Mouse (Mus musculus) hindbrain, embryonic 11.5 days (tissue): ENCODE measurements around the gene Hoxb1. TPM values are rescaled to one million over a fixed set of nuclear protein-coding genes. Genes with fewer than 3 reads are reported as not detected.

Source experiments
- ATAC-seq: fragments of 200-750 bp; cut with Nextera tagmentation; 2 replicates; pipeline ENCODE4 v1.8.0; 2017; ENCODE audit warnings: mild to moderate bottlenecking, moderate TSS enrichment, moderate library complexity; ENCODE audit not compliant: low FRiP score
- DNase-seq: peaks from one replicate; pipeline ENCODE4 v3.0.0-alpha.2; 2015; ENCODE audit warnings: low spot score
- H3K27ac ChIP-seq: fragments of 300-500 bp; sonication (generic); 2 replicates; pipeline ENCODE4 v1.5.1; 2014; ENCODE audit warnings: mild to moderate bottlenecking, low read depth, low read length
- H3K27me3 ChIP-seq: fragments of 300-500 bp; sonication (generic); 2 replicates; pipeline ENCODE4 v1.6.1; 2014; ENCODE audit warnings: mild to moderate bottlenecking, low read length, moderate library complexity, mixed read lengths; ENCODE audit not compliant: control insufficient read depth, insufficient read depth
- H3K36me3 ChIP-seq: fragments of 300-500 bp; sonication (generic); 2 replicates; pipeline ENCODE4 v1.6.1; 2014; ENCODE audit warnings: mild to moderate bottlenecking, low read length, moderate library complexity, mixed read lengths; ENCODE audit not compliant: control insufficient read depth, insufficient read depth
- H3K4me1 ChIP-seq: fragments of 300-500 bp; sonication (generic); replicated peaks from 2 replicates; pipeline ENCODE4 v1.6.1; 2014; ENCODE audit warnings: low read length, mixed read lengths; ENCODE audit not compliant: control insufficient read depth, insufficient read depth
- H3K4me2 ChIP-seq: fragments of 300-500 bp; sonication (generic); replicated peaks from 2 replicates; pipeline ENCODE4 v1.6.1; 2014; ENCODE audit warnings: mild to moderate bottlenecking, low read depth, low read length
- H3K4me3 ChIP-seq: fragments of 300-500 bp; sonication (generic); 2 replicates; pipeline ENCODE4 v1.5.1; 2014; ENCODE audit warnings: low read depth, low read length
- H3K9ac ChIP-seq: fragments of 300-500 bp; sonication (generic); 2 replicates; pipeline ENCODE4 v1.6.1; 2014; ENCODE audit warnings: low read depth, low read length
- H3K9me3 ChIP-seq: fragments of 300-500 bp; sonication (generic); 2 replicates; pipeline ENCODE4 v1.6.1; 2016; ENCODE audit warnings: low read length; ENCODE audit not compliant: control insufficient read depth
- WGBS: fragments of 180-500 bp; shearing (Covaris S2); extraction: QIAGEN DNeasy Blood & Tissue Kit; methylation state at CpG from one replicate; pipeline ENCODE4 v1.1.7; 2014; 5-methylcytosine and 5-hydroxymethylcytosine counted together
- polyA plus RNA-seq: library from polyadenylated mRNA; unstranded; fragments of >200 nt; fragmentation: Nextera tagmentation; extraction: Ambion mirVana; gene quantifications from 2 replicates; pipeline ENCODE4 v1.2.1, GENCODE M21; 2014

The Hoxb1 gene
- polyA plus RNA-seq, 1 experiment from 2014 or later, result 7.3 TPM

GRCm38 (mm10) chr11:96354801-96355311 is 10.7 kb upstream of the Hoxb1 start:
- peak overlapping the region; percentile 72 for H3K4me3 ChIP-seq
- H3K4me2 ChIP-seq, result peak overlapping the region; percentile 63
- H3K27me3 ChIP-seq, result peaks cover 45% of the 10 kb centered on the region
- H3K9me3 ChIP-seq, result no peaks in the 10 kb centered on the region
- H3K4me1 ChIP-seq, result peaks cover 5% of the 10 kb centered on the region; the same call in 1 of the 2 replicates
- DNase-seq (no peak), ATAC-seq (no peak)
- H3K9ac ChIP-seq, result peak overlapping the region; percentile 98
- H3K36me3 ChIP-seq, result no peaks in the 10 kb centered on the region
- peak overlapping the region; percentile 98 for H3K27ac ChIP-seq
- WGBS, result 3% methylated on average over 9 of the region's 9 CpGs

DNA sequence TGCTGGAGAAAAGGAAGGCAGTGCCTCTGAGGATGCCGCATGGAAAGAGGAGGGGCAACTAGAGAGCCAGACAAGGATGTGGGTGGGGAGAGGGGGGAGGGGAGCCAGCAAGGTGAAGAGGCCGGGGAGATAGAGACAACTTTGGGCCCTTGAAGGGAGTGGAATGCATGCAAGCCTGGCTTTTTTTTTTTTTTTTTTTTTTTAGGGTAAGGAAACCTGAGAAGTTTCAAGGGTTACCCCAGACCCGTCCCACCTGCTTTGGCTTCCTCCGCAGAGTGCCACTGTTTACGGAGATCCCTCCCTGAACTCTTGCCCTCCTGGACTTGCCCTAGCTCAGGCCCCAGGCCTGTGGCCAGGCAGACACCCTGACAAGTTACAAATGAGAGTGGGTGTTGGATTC is 1.7 kb upstream of the Hoxb1 start:
- Histone ChIP-seq H3K9ac (no peak overlapping the region), H3K27ac (no peak overlapping the region), H3K9me3 (no peaks in the 10 kb centered on the region), H3K36me3 (no peaks in the 10 kb centered on the region), H3K4me1 (peaks cover 10% of the 10 kb centered on the region), H3K4me2 (no peak overlapping the region), H3K4me3 (no peak overlapping the region), H3K27me3 (peaks cover 55% of the 10 kb centered on the region)
- WGBS, result 2% methylated on average over 5 of the region's 5 CpGs
- DNase-seq, result no peak
- no peak for ATAC-seq

GRCm38 (mm10) chr11:96366092-96367041 is 815 bp downstream of the Hoxb1 start:
- peak overlapping the region; percentile 40 for H3K4me2 ChIP-seq
- peaks cover 75% of the 10 kb centered on the region for H3K27me3 ChIP-seq
- no peaks in the 10 kb centered on the region for H3K36me3 ChIP-seq
- 0 out of 2 replicates have a peak, but pooled peaks have one; percentile 30 for ATAC-seq
- no peaks in the 10 kb centered on the region for H3K9me3 ChIP-seq
- peak overlapping the region; percentile 40; the same call in 1 of the 2 replicates for H3K9ac ChIP-seq
- under 1% methylated on average over 47 of the region's 47 CpGs for whole genome bisulfite sequencing
- H3K27ac ChIP-seq, result no peak overlapping the region
- H3K4me1 ChIP-seq, result peaks cover 10% of the 10 kb centered on the region
- H3K4me3 ChIP-seq, result peak overlapping the region; percentile 33
- peak; percentile 51 for DNase-seq

DNA sequence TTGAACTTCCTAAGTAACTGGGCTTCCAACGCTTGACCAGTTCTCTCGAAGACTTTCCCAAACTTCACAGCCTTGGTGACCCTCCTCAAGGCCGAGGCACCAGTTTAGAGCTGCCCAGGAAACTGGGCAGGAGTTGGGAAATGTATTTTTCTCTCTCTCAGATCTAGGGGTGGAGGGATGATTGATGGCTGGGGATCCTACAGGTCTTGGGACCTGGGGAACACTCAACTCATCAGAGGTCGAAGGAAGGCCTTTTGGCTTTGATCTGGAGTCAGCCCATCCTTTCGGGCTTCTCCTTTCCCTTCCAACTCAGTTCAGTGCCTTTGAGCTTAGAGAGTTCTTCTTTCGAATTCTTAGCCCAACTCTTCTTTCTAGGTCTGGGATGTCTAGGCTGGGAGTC is 1.6 kb downstream of the Hoxb1 start:
- DNase-seq (peak; percentile 34), ATAC-seq (no peak)
- H3K4me1 ChIP-seq, result peaks cover 10% of the 10 kb centered on the region
- no peak overlapping the region for H3K9ac ChIP-seq
- peaks cover 77% of the 10 kb centered on the region for H3K27me3 ChIP-seq
- no peaks in the 10 kb centered on the region for H3K9me3 ChIP-seq
- peak overlapping the region; percentile 33 for H3K4me3 ChIP-seq
- H3K36me3 ChIP-seq, result no peaks in the 10 kb centered on the region
- WGBS, result 17% methylated on average over 6 of the region's 6 CpGs
- peak overlapping the region; percentile 40 for H3K4me2 ChIP-seq
- no peak overlapping the region for H3K27ac ChIP-seq

DNA sequence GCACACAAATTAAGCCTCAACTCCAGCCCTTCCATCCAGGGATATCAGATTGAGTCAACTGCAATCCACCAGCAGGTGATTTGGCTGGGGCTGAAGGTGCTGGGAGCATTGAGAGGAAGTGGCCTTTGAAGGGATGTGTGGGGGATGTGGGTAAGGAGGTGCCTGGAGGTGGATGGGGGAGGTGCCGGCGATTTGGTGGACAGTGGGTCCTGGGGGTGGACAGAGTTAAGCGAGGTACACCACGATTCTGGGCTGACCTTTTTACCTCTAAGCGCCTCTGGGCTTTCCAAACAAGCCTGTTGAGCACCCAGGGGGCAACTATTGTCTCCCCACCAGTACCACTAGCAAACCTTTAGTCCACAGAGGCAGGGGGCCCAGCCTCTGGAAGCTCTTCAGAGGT is 3.1 kb downstream of the Hoxb1 start:
- no peak for ATAC-seq
- no peak overlapping the region for H3K27ac ChIP-seq
- peaks cover 78% of the 10 kb centered on the region for H3K27me3 ChIP-seq
- H3K4me1 ChIP-seq, result peaks cover 10% of the 10 kb centered on the region
- H3K4me2 ChIP-seq, result no peak overlapping the region
- no peak overlapping the region for H3K4me3 ChIP-seq
- H3K9ac ChIP-seq, result no peak overlapping the region
- no peaks in the 10 kb centered on the region for H3K9me3 ChIP-seq
- DNase-seq, result no peak
- no peaks in the 10 kb centered on the region for H3K36me3 ChIP-seq
- 8% methylated on average over 5 of the region's 5 CpGs for WGBS

GRCm38 (mm10) chr11:96369140-96369539 is 3.6 kb downstream of the Hoxb1 start:
- WGBS, result 15% methylated on average over 7 of the region's 7 CpGs
- H3K9me3 ChIP-seq, result no peaks in the 10 kb centered on the region
- peaks cover 79% of the 10 kb centered on the region for H3K27me3 ChIP-seq
- H3K27ac ChIP-seq, result no peak overlapping the region
- no peak for ATAC-seq
- H3K36me3 ChIP-seq, result no peaks in the 10 kb centered on the region
- no peak for DNase-seq
- no peak overlapping the region for H3K9ac ChIP-seq
- peaks cover 10% of the 10 kb centered on the region for H3K4me1 ChIP-seq
- no peak overlapping the region for H3K4me2 ChIP-seq
- no peak overlapping the region for H3K4me3 ChIP-seq

DNA sequence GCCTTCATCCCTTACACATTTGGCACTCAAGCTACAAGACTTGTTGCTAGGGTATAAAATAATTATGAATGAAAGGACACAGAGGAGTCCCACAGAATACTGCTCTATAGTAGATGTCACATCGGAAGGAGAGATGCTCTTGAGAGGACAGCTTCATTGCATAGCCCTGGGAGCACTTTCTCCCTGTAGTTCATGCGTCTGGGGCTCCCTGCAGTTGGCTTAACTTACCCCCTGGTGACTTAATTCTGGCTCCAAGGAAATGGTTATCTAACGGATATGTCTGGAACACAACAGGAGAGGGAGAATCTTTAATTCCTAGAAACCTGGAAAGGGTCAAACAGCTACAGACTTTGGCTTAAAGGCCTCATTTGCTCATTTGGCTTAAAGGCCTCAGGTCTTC is 6.2 kb downstream of the Hoxb1 start:
- Histone ChIP-seq H3K4me1 (no peaks in the 10 kb centered on the region), H3K9me3 (no peaks in the 10 kb centered on the region), H3K9ac (no peak overlapping the region), H3K27ac (no peak overlapping the region), H3K27me3 (peaks cover 71% of the 10 kb centered on the region), H3K36me3 (no peaks in the 10 kb centered on the region), H3K4me3 (no peak overlapping the region), H3K4me2 (no peak overlapping the region)
- DNase-seq (no peak), ATAC-seq (no peak)
- WGBS, result 11% methylated on average over 3 of the region's 3 CpGs

DNA sequence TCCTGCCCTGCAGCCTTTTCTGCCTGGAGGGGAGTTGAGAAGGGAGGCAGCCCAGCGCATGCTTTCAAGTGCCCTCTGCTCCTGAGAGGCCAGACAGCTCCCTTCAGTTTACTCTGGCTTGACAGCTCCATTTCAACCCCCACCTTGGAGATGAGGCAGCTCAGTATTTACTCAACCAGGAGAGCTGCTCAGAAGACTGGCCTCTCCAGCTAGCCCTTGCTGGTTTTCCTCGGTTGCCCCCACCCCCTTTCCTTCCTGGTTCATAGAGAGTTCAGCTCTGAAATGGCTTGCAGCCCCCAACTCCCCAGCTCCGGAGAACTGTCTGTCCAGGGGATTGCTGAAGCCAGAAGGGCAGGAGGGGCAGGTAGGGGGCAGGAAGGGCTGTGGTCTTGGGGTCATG is 7.0 kb downstream of the Hoxb1 start:
- no peak for ATAC-seq
- no peaks in the 10 kb centered on the region for H3K36me3 ChIP-seq
- no peaks in the 10 kb centered on the region for H3K4me1 ChIP-seq
- no peaks in the 10 kb centered on the region for H3K9me3 ChIP-seq
- no peak overlapping the region for H3K4me2 ChIP-seq
- no peak for DNase-seq
- no peak overlapping the region for H3K9ac ChIP-seq
- H3K27ac ChIP-seq, result no peak overlapping the region
- 2% methylated on average over 3 of the region's 3 CpGs for WGBS
- H3K27me3 ChIP-seq, result peaks cover 67% of the 10 kb centered on the region
- H3K4me3 ChIP-seq, result no peak overlapping the region

GRCm38 (mm10) chr11:96374810-96375209 is 9.3 kb downstream of the Hoxb1 start:
- no peak for ATAC-seq
- Histone ChIP-seq H3K36me3 (no peaks in the 10 kb centered on the region), H3K27ac (no peak overlapping the region), H3K9me3 (no peaks in the 10 kb centered on the region), H3K9ac (no peak overlapping the region), H3K4me3 (no peak overlapping the region), H3K27me3 (peaks cover 46% of the 10 kb centered on the region), H3K4me2 (no peak overlapping the region), H3K4me1 (no peaks in the 10 kb centered on the region)
- WGBS, result 21% methylated on average over 7 of the region's 7 CpGs
- no peak for DNase-seq
